Mouse (Mus musculus) spleen, embryonic (tissue): ENCODE data around the gene Gdap1l1.

Experiments
- CTCF ChIA-PET: fragments of 350-600 bp; sonication (Branson Sonifier 250); formaldehyde crosslinking; loops from one replicate; lab custom pipeline; 2022; lab: Charles Lee

Gdap1l1 gene

GRCm38 (mm10) chr2:163463251-163463769 is 25.0 kb downstream of the Gdap1l1 start:
- CTCF ChIA-PET = no interaction called here

- CTCF ChIA-PET = no interaction called here
Measured at GRCm38 (mm10) chr2:163463998-163464397, 25.7 kb downstream of the Gdap1l1 start.

- CTCF ChIA-PET = no interaction called here
Measured at GRCm38 (mm10) chr2:163464562-163464961, 26.3 kb downstream of the Gdap1l1 start.

- CTCF ChIA-PET = no interaction called here
Measured at GRCm38 (mm10) chr2:163466771-163467170, 28.5 kb downstream of the Gdap1l1 start.

- CTCF ChIA-PET = no interaction called here
Measured at GRCm38 (mm10) chr2:163467585-163467984, 29.3 kb downstream of the Gdap1l1 start.

- CTCF ChIA-PET = no interaction called here
Measured at GRCm38 (mm10) chr2:163468866-163469265, 30.6 kb downstream of the Gdap1l1 start.

GRCm38 (mm10) chr2:163469711-163470110 is 31.4 kb downstream of the Gdap1l1 start:
- CTCF ChIA-PET = no interaction called here

- CTCF ChIA-PET = interaction anchor here (0.6 kb wide), 1 partner anchor 307 kb away, joined by 3 read pairs; no protein-coding TSS in a partner anchor
Measured at GRCm38 (mm10) chr2:163471136-163471535, 32.9 kb downstream of the Gdap1l1 start.

GRCm38 (mm10) chr2:163471710-163472465 is 33.6 kb downstream of the Gdap1l1 start:
- CTCF ChIA-PET = interaction anchor here (0.6 kb wide), 1 partner anchor 306 kb away, joined by 3 read pairs; no protein-coding TSS in a partner anchor

- CTCF ChIA-PET = no interaction called here
Measured at GRCm38 (mm10) chr2:163472466-163472851, 34.2 kb downstream of the Gdap1l1 start, which contains the start of gene Fitm2. Gene Fitm2, minus strand, starts transcription at chr2:163472629.

GRCm38 (mm10) chr2:163480191-163480825 is 42.0 kb downstream of the Gdap1l1 start:
- CTCF ChIA-PET = no interaction called here

- CTCF ChIA-PET = no interaction called here
Measured at GRCm38 (mm10) chr2:163481539-163482029, 43.3 kb downstream of the Gdap1l1 start.

- CTCF ChIA-PET = no interaction called here
Measured at GRCm38 (mm10) chr2:163487360-163487759, 49.1 kb downstream of the Gdap1l1 start.

- CTCF ChIA-PET = no interaction called here
Measured at GRCm38 (mm10) chr2:163489725-163490291, 51.5 kb downstream of the Gdap1l1 start.

GRCm38 (mm10) chr2:163490656-163491055 is 52.4 kb downstream of the Gdap1l1 start:
- CTCF ChIA-PET = interaction anchor here (0.8 kb wide), 1 partner anchor 189 kb away, joined by 6 read pairs; no protein-coding TSS in a partner anchor

GRCm38 (mm10) chr2:163491351-163491750 is 53.1 kb downstream of the Gdap1l1 start:
- CTCF ChIA-PET = interaction anchor here (0.8 kb wide), 1 partner anchor 189 kb away, joined by 6 read pairs; no protein-coding TSS in a partner anchor

GRCm38 (mm10) chr2:163492018-163492417 is 53.7 kb downstream of the Gdap1l1 start, which contains the start of gene R3hdml:
Gene R3hdml, plus strand, starts transcription at chr2:163492318.
- CTCF ChIA-PET = no interaction called here

GRCm38 (mm10) chr2:163493031-163493430 is 54.8 kb downstream of the Gdap1l1 start:
- CTCF ChIA-PET = interaction anchor here (0.6 kb wide), 1 partner anchor 86 kb away, joined by 10 read pairs; no protein-coding TSS in a partner anchor

GRCm38 (mm10) chr2:163493976-163494375 is 55.7 kb downstream of the Gdap1l1 start:
- CTCF ChIA-PET = no interaction called here

GRCm38 (mm10) chr2:163494456-163494855 is 56.2 kb downstream of the Gdap1l1 start:
- CTCF ChIA-PET = no interaction called here

- CTCF ChIA-PET = no interaction called here
Measured at GRCm38 (mm10) chr2:163502219-163502618, 63.9 kb downstream of the Gdap1l1 start.

GRCm38 (mm10) chr2:163503191-163503590 is 64.9 kb downstream of the Gdap1l1 start:
- CTCF ChIA-PET = no interaction called here
